Mouse (Mus musculus) megakaryocyte, embryonic 14.5 days (primary cell): ENCODE results near the gene Sorbs1.

Source experiments
- FLI1 ChIP-seq: IDR thresholded peaks from 2 replicates; pipeline ENCODE4 v1.6.1; 2012; ENCODE audit warnings: low read length, inconsistent platforms, mixed read lengths
- GATA1 ChIP-seq: IDR thresholded peaks from 3 replicates; pipeline ENCODE4 v1.6.1; 2012; ENCODE audit warnings: mixed read lengths, low read length, inconsistent platforms, borderline replicate concordance

- no peak for TF ChIP-seq FLI1
- TF ChIP-seq GATA1: no peak
Measured at GRCm38 (mm10) chr19:40253768-40254167, 259.8 kb downstream of the Sorbs1 start.
